In genomic region chr1:190763756-190764155, GRCm38 (mm10) we compare ENCODE assay signal across 12 mouse cellular contexts.
DNase-seq lines count a peak whose midpoint lies in the region; ATAC-seq and TF ChIP-seq lines count a peak whose summit lies in the region.
"Had no signal": no experiment of that assay in that cellular context is flagged by ENCODE, and none has a peak within 500 bp of the region (broad histone marks: within the 10 kb centered on the region; RNA-seq: fewer than 3 reads in every experiment).

No protein-coding gene starts in this region.

- H3K27ac ChIP-seq in layer of hippocampus, adult 2 months, result peak overlapping the region; percentile 40; the same call in 1 of the 2 replicates
- H3K27ac ChIP-seq: forebrain, embryonic 10.5 days had no signal

- H3K4me3 ChIP-seq in layer of hippocampus, adult 2 months, result no peak overlapping the region
- H3K4me3 ChIP-seq: forebrain, embryonic 10.5 days; megakaryocyte, embryonic 14.5 days had no signal

- ATAC-seq in cerebellum, adult (ENCODE audit: insufficient number of reproducible peaks, low FRiP score, low TSS enrichment), result no peak
- no peak for ATAC-seq in CD4-positive, CD25-positive, alpha-beta regulatory T cell, adult 4 months

- peak; percentile 30 to 46 for DNase-seq in cerebellum, postnatal 14 days
- DNase-seq in layer of hippocampus, adult 2 months (ENCODE audit: low spot score in 2 of 2), result peak; percentile 31 to 34
- no peak for DNase-seq in layer of hippocampus, postnatal 25 days (ENCODE audit: extremely low spot score in 1 of 2, low spot score in 1 of 2)
- peak; percentile 46 for DNase-seq in left cerebral cortex, adult 11 months (ENCODE audit: low spot score)
- peak; percentile 32 for DNase-seq in right cerebral cortex, postnatal 25 days
- no peak for DNase-seq in adipocyte (ENCODE audit: low spot score)
- DNase-seq: adrenal gland, postnatal 25 days; kidney, postnatal 10 days had no signal

- no peak for TF ChIP-seq CTCF in layer of hippocampus, adult 2 months (conservative IDR thresholded peaks at IDR 0.05)

Comparison
In these comparisons a context has a peak if more than half of its experiments do, and no peak if none do; other contexts are left out.
1. DNase-seq: peak in cerebellum, postnatal 14 days (2 of 2), layer of hippocampus, adult 2 months (2 of 2), left cerebral cortex, adult 11 months (single experiment) and right cerebral cortex, postnatal 25 days (single experiment); none in layer of hippocampus, postnatal 25 days (0 of 2) and adipocyte (single experiment).